Mouse (Mus musculus) adipocyte (in vitro differentiated cells): ENCODE data around the gene Smagp.

Source experiments
- DNase-seq: peaks from one replicate; pipeline ENCODE4 v3.0.0-alpha.2; 2016; ENCODE audit warnings: low spot score

Gene Smagp

GRCm38 (mm10) chr15:100590436-100590835 is 46.3 kb downstream of the Smagp start:
- peak; percentile 48 for DNase-seq

GRCm38 (mm10) chr15:100588297-100588696 is 48.4 kb downstream of the Smagp start:
- DNase-seq, result peak; percentile 85

GRCm38 (mm10) chr15:100587166-100587565 is 49.6 kb downstream of the Smagp start:
- DNase-seq, result no peak

GRCm38 (mm10) chr15:100585931-100586330 is 50.8 kb downstream of the Smagp start:
- DNase-seq, result no peak

- no peak for DNase-seq
Observed at GRCm38 (mm10) chr15:100580108-100580507, 56.6 kb downstream of the Smagp start.

GRCm38 (mm10) chr15:100577972-100578371 is 58.8 kb downstream of the Smagp start:
- DNase-seq, result no peak

- no peak for DNase-seq
Observed at GRCm38 (mm10) chr15:100576810-100577209, 59.9 kb downstream of the Smagp start.

- no peak for DNase-seq
Observed at GRCm38 (mm10) chr15:100576392-100576791, 60.3 kb downstream of the Smagp start.

- DNase-seq, result no peak
Observed at GRCm38 (mm10) chr15:100575366-100575765, 61.4 kb downstream of the Smagp start.

GRCm38 (mm10) chr15:100574378-100574777 is 62.4 kb downstream of the Smagp start:
- peak; percentile 72 for DNase-seq

- DNase-seq, result peak; percentile 87
Observed at GRCm38 (mm10) chr15:100573946-100574345, 62.8 kb downstream of the Smagp start.
